Mouse (Mus musculus) liver, adult 10 weeks (tissue): ENCODE data around the gene Lims1. TPM values are rescaled to one million over a fixed set of nuclear protein-coding genes. Genes with fewer than 3 reads are reported as not detected.

ENCODE experiments used
- polyA plus RNA-seq: library from polyadenylated mRNA; stranded (reverse); fragments of 350-450 nt; fragmentation: Illumina TruSeq; extraction: RNeasy Lipid Tissue Mini Kit (QIAGEN cat#74804); gene quantifications from one replicate; pipeline ENCODE4 v1.2.3, GENCODE M21; 2014; ENCODE audit warnings: low read depth, low replicate concordance

Gene Lims1
- 20.8 TPM for polyA plus RNA-seq

DNA sequence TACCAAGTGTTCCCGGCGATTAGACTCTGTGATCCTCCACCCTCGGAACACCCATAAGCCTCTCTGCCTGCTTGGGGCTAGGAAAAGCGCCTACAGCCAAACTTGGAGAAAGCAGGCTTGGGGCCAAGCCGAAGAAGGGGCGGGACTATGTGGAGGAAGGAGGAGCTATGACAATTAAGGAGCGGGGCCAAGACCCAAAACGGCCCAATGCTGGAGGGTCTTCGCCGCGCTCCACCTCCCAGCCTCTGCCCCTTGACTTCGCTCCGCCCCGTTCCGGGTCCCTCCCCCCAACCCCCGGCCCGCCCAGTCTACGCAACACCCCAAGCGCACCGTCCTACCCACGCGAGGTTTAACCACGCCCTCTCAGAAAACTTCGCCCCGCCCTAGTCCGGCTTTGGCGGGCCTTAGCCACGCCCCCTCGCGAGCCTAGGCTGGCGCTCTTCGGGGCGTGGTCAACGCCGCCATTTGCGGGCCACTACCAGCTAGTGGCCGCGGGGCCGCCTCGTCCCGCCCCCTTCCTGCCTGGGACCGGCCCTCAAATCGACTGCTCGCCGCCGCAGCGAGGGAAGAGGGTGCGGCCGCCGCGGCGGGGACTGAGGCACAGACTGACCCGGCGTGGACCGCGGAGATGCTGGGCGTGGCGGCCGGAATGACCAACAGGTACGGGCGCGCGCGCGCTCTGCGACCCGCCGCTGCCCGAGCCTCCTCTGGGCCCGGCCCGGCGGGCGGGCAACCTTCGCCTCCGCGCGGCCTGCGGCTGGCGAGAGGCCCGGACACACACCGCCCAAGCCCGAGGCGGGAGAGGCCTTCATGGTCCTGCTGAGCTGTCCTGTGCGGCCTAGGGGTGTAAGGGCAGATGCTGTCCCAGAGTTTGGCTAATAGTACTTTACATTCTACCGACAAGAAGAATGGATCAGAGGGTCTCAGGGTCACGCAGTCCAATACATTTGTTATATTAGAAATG lies at the start of gene Lims1:
Gene Lims1, plus strand, starts transcription at position 439 of the 964 bp plus-strand sequence.

DNA sequence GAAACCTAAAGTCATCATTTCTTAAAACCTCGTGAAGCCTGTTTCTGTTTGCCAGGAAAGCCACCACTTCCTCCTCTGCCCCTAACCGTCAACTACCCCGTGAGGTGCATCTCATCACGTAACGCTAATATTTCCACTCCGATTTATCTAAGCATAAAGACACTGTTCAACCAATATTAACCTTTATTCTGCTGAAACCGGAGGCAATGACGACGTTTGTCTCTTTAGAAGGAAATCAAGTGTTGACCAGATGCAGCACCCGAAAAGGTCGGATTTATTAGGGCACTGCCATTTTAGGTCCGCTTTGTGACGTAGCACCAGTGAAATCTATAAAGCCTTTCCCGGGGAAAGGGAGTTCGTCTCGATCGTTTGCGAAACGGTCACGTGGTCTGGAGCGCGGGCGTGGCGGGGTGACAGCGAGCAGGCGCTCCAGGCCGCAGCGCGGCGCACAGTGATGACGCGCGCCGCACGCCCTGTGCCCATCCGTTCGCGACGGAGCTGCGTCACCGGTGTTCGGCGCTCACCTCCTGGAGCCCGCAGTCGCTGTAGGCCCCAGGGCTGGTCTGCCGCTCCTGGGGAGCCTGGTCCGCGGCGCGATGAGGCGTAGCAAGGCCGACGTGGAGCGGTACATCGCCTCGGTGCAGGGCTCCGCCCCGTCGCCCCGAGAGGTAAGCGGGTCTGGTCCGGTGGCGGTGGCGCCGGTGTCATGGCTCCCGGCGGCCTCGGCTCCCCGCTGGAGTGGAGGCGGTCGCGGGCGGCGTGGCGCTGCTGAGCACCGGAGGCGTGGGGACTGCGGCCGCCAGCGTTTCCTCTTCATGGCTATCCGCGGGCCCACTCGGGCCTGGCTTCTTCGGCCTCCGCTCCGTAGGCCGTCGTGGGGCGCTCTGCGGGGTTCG lies 123.4 kb downstream of the Lims1 start, which contains the start of gene Ranbp2:
Gene Ranbp2, plus strand, starts transcription at position 537 of the 896 bp plus-strand sequence.

Other genes starting within 250 kb of the Lims1 start
- not detected for gene AW822073, start 98.5 kb upstream of the Lims1 start, polyA plus RNA-seq
- gene Duxf3, start 90.8 kb upstream of the Lims1 start, polyA plus RNA-seq: not detected
- not detected for gene Gm4981, start 86.8 kb upstream of the Lims1 start, polyA plus RNA-seq
- 25.6 TPM for gene Gcc2, start 68.0 kb upstream of the Lims1 start, polyA plus RNA-seq
- 51.1 TPM for gene Ranbp2, start 123.5 kb downstream of the Lims1 start, polyA plus RNA-seq
- gene Ccdc138, start 174.5 kb downstream of the Lims1 start, polyA plus RNA-seq: 6.2 TPM